Mouse (Mus musculus) colon, adult 2 months (tissue): ENCODE measurements around the gene Ttc27. TPM values are rescaled to one million over a fixed set of nuclear protein-coding genes. Genes with fewer than 3 reads are reported as not detected.

Experiments used
- polyA plus RNA-seq: library from polyadenylated mRNA; depleted of rRNA; stranded (reverse); fragments of >200 nt; gene quantifications from 2 replicates; pipeline ENCODE4 v1.2.3, GENCODE M21; 2012; rRNA removed

Ttc27 gene
- polyA plus RNA-seq, result 1.6 and 2.9 TPM in 2 replicates

GRCm38 (mm10) chr17:74717618-74718151 lies at the start of gene Ttc27:
TSS of gene Ttc27 (plus strand) at chr17:74717732.

Other genes with a start within 250 kb of the Ttc27 start
- gene Yipf4, start 228.2 kb upstream of the Ttc27 start, polyA plus RNA-seq, result 122 and 213 TPM in 2 replicates
- 56.4 and 70.5 TPM in 2 replicates for gene Birc6, start 189.4 kb upstream of the Ttc27 start, polyA plus RNA-seq